Mouse (Mus musculus) cerebral cortex, adult 2 months (tissue): ENCODE data around the gene Xrn1.

Experiments used
- WGBS: fragments of 180-500 bp; shearing (Covaris S2); methylation state at CpG from one replicate; pipeline ENCODE4 v1.1.7; 2018; 5-methylcytosine and 5-hydroxymethylcytosine counted together

Gene Xrn1

GRCm38 (mm10) chr9:95954585-95955461 is at the start of gene Xrn1:
Gene Xrn1, plus strand, starts transcription at chr9:95954760.
- under 1% methylated on average over 57 of the region's 57 CpGs for WGBS

GRCm38 (mm10) chr9:95953658-95954057 is 902 bp upstream of the Xrn1 start:
- 76% methylated on average over 4 of the region's 4 CpGs for whole genome bisulfite sequencing

GRCm38 (mm10) chr9:95954226-95954584 is 355 bp upstream of the Xrn1 start:
- under 1% methylated on average over 7 of the region's 7 CpGs for WGBS

- WGBS: 92% methylated on average over 2 of the region's 2 CpGs
These were observed 3.1 kb downstream of the Xrn1 start for GRCm38 (mm10) chr9:95957611-95958010.

GRCm38 (mm10) chr9:95958041-95958730 is 3.6 kb downstream of the Xrn1 start:
- 88% methylated on average over 7 of the region's 7 CpGs for WGBS

GRCm38 (mm10) chr9:95958731-95959105 is 4.2 kb downstream of the Xrn1 start:
- WGBS: 94% methylated on average over 2 of the region's 2 CpGs

- WGBS: 70% methylated on average over 6 of the region's 6 CpGs
These were observed 4.7 kb downstream of the Xrn1 start for GRCm38 (mm10) chr9:95959246-95959645.

GRCm38 (mm10) chr9:95959732-95960428 is 5.3 kb downstream of the Xrn1 start:
- 96% methylated on average over 3 of the region's 3 CpGs for WGBS

GRCm38 (mm10) chr9:95964037-95964436 is 9.5 kb downstream of the Xrn1 start:
- 97% methylated on average over 13 of the region's 13 CpGs for WGBS

- WGBS: 86% methylated on average over 2 of the region's 2 CpGs
These were observed 23.7 kb downstream of the Xrn1 start for GRCm38 (mm10) chr9:95978279-95978678.

GRCm38 (mm10) chr9:95979896-95980295 is 25.3 kb downstream of the Xrn1 start:
- 89% methylated on average over 6 of the region's 6 CpGs for WGBS

GRCm38 (mm10) chr9:95992255-95992654 is 37.7 kb downstream of the Xrn1 start:
- WGBS: 98% methylated on average over 2 of the region's 2 CpGs

- 95% methylated on average over 7 of the region's 7 CpGs for WGBS
These were observed 49.9 kb downstream of the Xrn1 start for GRCm38 (mm10) chr9:96004455-96004854.

GRCm38 (mm10) chr9:96010664-96011063 is 56.1 kb downstream of the Xrn1 start:
- 93% methylated on average over 7 of the region's 7 CpGs for WGBS

- WGBS: 87% methylated on average over 3 of the region's 3 CpGs
These were observed 69.4 kb downstream of the Xrn1 start for GRCm38 (mm10) chr9:96023921-96024320.

GRCm38 (mm10) chr9:96027913-96028312 is 73.4 kb downstream of the Xrn1 start:
- WGBS: 53% methylated on average over 3 of the region's 3 CpGs

- WGBS: 36% methylated on average over 1 of the region's 1 CpGs
These were observed 74.3 kb downstream of the Xrn1 start for GRCm38 (mm10) chr9:96028818-96029217.

- 97% methylated on average over 5 of the region's 5 CpGs for WGBS
These were observed 75.3 kb downstream of the Xrn1 start for GRCm38 (mm10) chr9:96029886-96030285.

GRCm38 (mm10) chr9:96035371-96036086 is 81.0 kb downstream of the Xrn1 start:
- 73% methylated on average over 3 of the region's 3 CpGs for WGBS

GRCm38 (mm10) chr9:96044214-96044613 is 89.7 kb downstream of the Xrn1 start:
- 88% methylated on average over 3 of the region's 3 CpGs for WGBS

GRCm38 (mm10) chr9:96051501-96051900 is 96.9 kb downstream of the Xrn1 start:
- WGBS: 94% methylated on average over 4 of the region's 4 CpGs

- 50% methylated on average over 5 of the region's 5 CpGs for WGBS
These were observed 100.3 kb downstream of the Xrn1 start for GRCm38 (mm10) chr9:96054878-96055277.
